Mouse (Mus musculus): Measurements from ENCODE around the gene Tmtc4.

DNA sequence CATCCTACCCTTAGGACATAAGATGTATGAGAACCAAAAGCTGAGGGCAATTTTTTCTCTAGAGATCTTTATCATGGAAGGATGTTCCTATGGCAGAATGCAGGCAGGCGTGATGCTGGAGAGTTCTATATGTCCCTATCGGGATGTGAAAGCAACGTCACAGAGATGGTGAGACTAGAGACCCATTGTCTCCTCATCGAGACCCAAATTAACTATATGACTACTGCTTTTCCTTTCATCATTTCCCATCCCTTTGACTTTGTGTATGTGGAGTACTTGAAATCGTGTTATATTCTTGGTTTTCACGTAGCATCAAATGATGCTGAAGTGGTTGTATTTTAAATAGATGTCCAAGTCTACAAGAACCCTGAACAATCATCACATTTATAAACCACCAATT, 70.2 kb downstream of the Tmtc4 start, which contains the start of gene Ggact:
- TF ChIP-seq CTCF (IDR thresholded peaks at IDR 0.05; ENCODE audit: low read depth) (no peak), EP300 (IDR thresholded peaks at IDR 0.05; ENCODE audit: low read depth) (no peak)

Measured in heart, postnatal 0 days (tissue).